Mouse (Mus musculus) hindbrain, embryonic 11.5 days (tissue): Measurements from ENCODE around the gene Trmt13. TPM values are rescaled to one million over a fixed set of nuclear protein-coding genes. Genes with fewer than 3 reads are reported as not detected.
"Not testable (repeated sequence)": the region's sequence is repeated elsewhere in the genome, so short reads cannot be mapped to it uniquely, and the experiment has no call there.

Experiments used
- ATAC-seq: fragments of 200-750 bp; cut with Nextera tagmentation; 2 replicates; pipeline ENCODE4 v1.8.0; 2017; ENCODE audit warnings: mild to moderate bottlenecking, moderate TSS enrichment, moderate library complexity; ENCODE audit not compliant: low FRiP score
- DNase-seq: peaks from one replicate; pipeline ENCODE4 v3.0.0-alpha.2; 2015; ENCODE audit warnings: low spot score
- H3K27ac ChIP-seq: fragments of 300-500 bp; sonication (generic); 2 replicates; pipeline ENCODE4 v1.5.1; 2014; ENCODE audit warnings: mild to moderate bottlenecking, low read depth, low read length
- H3K27me3 ChIP-seq: fragments of 300-500 bp; sonication (generic); 2 replicates; pipeline ENCODE4 v1.6.1; 2014; ENCODE audit warnings: mild to moderate bottlenecking, low read length, moderate library complexity, mixed read lengths; ENCODE audit not compliant: control insufficient read depth, insufficient read depth
- H3K36me3 ChIP-seq: fragments of 300-500 bp; sonication (generic); 2 replicates; pipeline ENCODE4 v1.6.1; 2014; ENCODE audit warnings: mild to moderate bottlenecking, low read length, moderate library complexity, mixed read lengths; ENCODE audit not compliant: control insufficient read depth, insufficient read depth
- H3K4me1 ChIP-seq: fragments of 300-500 bp; sonication (generic); replicated peaks from 2 replicates; pipeline ENCODE4 v1.6.1; 2014; ENCODE audit warnings: low read length, mixed read lengths; ENCODE audit not compliant: control insufficient read depth, insufficient read depth
- H3K4me2 ChIP-seq: fragments of 300-500 bp; sonication (generic); replicated peaks from 2 replicates; pipeline ENCODE4 v1.6.1; 2014; ENCODE audit warnings: mild to moderate bottlenecking, low read depth, low read length
- H3K4me3 ChIP-seq: fragments of 300-500 bp; sonication (generic); 2 replicates; pipeline ENCODE4 v1.5.1; 2014; ENCODE audit warnings: low read depth, low read length
- H3K9ac ChIP-seq: fragments of 300-500 bp; sonication (generic); 2 replicates; pipeline ENCODE4 v1.6.1; 2014; ENCODE audit warnings: low read depth, low read length
- H3K9me3 ChIP-seq: fragments of 300-500 bp; sonication (generic); 2 replicates; pipeline ENCODE4 v1.6.1; 2016; ENCODE audit warnings: low read length; ENCODE audit not compliant: control insufficient read depth
- WGBS: fragments of 180-500 bp; shearing (Covaris S2); extraction: QIAGEN DNeasy Blood & Tissue Kit; methylation state at CpG from one replicate; pipeline ENCODE4 v1.1.7; 2014; 5-methylcytosine and 5-hydroxymethylcytosine counted together
- polyA plus RNA-seq: library from polyadenylated mRNA; unstranded; fragments of >200 nt; fragmentation: Nextera tagmentation; extraction: Ambion mirVana; gene quantifications from 2 replicates; pipeline ENCODE4 v1.2.1, GENCODE M21; 2014

The Trmt13 gene
- polyA plus RNA-seq, 1 experiment from 2014 or later = 31.3 TPM

- Histone ChIP-seq H3K4me1 (no peaks in the 10 kb centered on the region), H3K4me3 (peak overlapping the region; percentile 76), H3K36me3 (peaks cover 3% of the 10 kb centered on the region; the same call in 1 of the 2 replicates), H3K9me3 (no peaks in the 10 kb centered on the region), H3K9ac (peak overlapping the region; percentile 73), H3K27ac (peak overlapping the region; percentile 67; the same call in 1 of the 2 replicates), H3K4me2 (peak overlapping the region; percentile 32), H3K27me3 (no peaks in the 10 kb centered on the region)
- WGBS = 2% methylated on average over 22 of the region's 22 CpGs
- ATAC-seq = peak; percentile 77
- no peak for DNase-seq
Measured at GRCm38 (mm10) chr3:116594076-116594727, 20.2 kb downstream of the Trmt13 start.

GRCm38 (mm10) chr3:116582201-116582600, 32.2 kb downstream of the Trmt13 start:
- Histone ChIP-seq H3K9me3 (no peaks in the 10 kb centered on the region), H3K4me1 (no peaks in the 10 kb centered on the region), H3K4me2 (no peak overlapping the region), H3K4me3 (no peak overlapping the region), H3K27ac (no peak overlapping the region), H3K27me3 (no peaks in the 10 kb centered on the region), H3K36me3 (peaks cover 10% of the 10 kb centered on the region; the same call in 1 of the 2 replicates), H3K9ac (no peak overlapping the region)
- WGBS = 98% methylated on average over 9 of the region's 9 CpGs
- no peak for DNase-seq
- ATAC-seq = no peak

GRCm38 (mm10) chr3:116577286-116577685, 37.1 kb downstream of the Trmt13 start:
- H3K27me3 ChIP-seq = no peaks in the 10 kb centered on the region
- DNase-seq (no peak), ATAC-seq (no peak)
- H3K36me3 ChIP-seq = no peaks in the 10 kb centered on the region; the same call in 1 of the 2 replicates
- H3K4me1 ChIP-seq = no peaks in the 10 kb centered on the region
- H3K9me3 ChIP-seq = no peaks in the 10 kb centered on the region
- 80% methylated on average over 3 of the region's 3 CpGs for WGBS
- H3K9ac ChIP-seq = no peak overlapping the region
- H3K4me2 ChIP-seq = no peak overlapping the region
- H3K4me3 ChIP-seq = no peak overlapping the region
- H3K27ac ChIP-seq = no peak overlapping the region

DNA sequence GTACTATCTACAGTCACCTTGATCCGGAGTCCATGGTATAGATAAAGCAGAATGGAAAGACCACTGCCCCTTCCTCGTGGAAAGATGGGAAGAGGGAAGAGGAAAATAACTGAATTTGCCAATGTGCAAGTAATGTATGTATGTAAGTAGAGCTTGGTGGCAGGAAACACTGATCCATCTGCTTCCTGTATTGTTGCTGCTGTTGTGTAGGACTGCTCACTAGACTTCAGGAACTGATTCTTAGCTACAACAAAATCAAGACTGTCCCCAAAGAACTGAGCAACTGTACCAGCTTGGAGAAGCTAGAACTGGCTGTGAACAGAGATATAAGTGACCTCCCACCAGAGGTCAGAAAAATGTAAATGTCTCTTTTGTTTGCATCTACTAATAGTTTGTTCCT, 43.8 kb downstream of the Trmt13 start:
- Histone ChIP-seq H3K27ac (no peak overlapping the region), H3K4me3 (no peak overlapping the region), H3K9me3 (no peaks in the 10 kb centered on the region), H3K9ac (no peak overlapping the region), H3K4me1 (no peaks in the 10 kb centered on the region), H3K27me3 (no peaks in the 10 kb centered on the region), H3K36me3 (no peaks in the 10 kb centered on the region), H3K4me2 (no peak overlapping the region)
- 84% methylated on average over 2 of the region's 2 CpGs for WGBS
- DNase-seq (no peak), ATAC-seq (no peak)

DNA sequence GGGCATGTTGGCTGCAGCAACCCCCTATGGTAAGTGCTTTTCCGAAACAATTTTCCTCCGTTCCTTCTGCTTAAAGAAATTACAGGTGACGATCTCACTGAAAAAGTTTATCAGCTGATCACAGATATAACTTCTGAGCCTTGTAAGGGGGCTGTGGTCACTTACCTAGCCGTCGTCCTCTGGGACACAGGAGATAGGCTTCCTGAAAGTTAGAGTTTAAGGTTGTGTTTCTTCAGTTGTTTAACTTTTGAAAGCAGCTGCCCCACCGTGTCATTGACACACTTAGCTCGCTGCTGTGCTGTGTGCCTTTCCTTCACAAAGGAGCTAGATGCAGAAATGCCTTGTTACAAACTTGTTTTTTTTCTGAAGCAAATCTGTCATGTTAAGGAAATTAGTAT, 51.3 kb downstream of the Trmt13 start:
- WGBS = 89% methylated on average over 7 of the region's 7 CpGs
- no peaks in the 10 kb centered on the region for H3K27me3 ChIP-seq

GRCm38 (mm10) chr3:116562408-116563094, 51.8 kb downstream of the Trmt13 start, which contains the start of gene Lrrc39:
TSS of gene Lrrc39 (plus strand) at chr3:116562973.
- H3K9me3 ChIP-seq = no peaks in the 10 kb centered on the region
- no peaks in the 10 kb centered on the region for H3K36me3 ChIP-seq
- no peak within 1 kb of the TSS for H3K27ac ChIP-seq
- H3K9ac ChIP-seq = no peak within 1 kb of the TSS
- 87% methylated on average over 7 of the region's 7 CpGs for WGBS
- ATAC-seq = no peak
- no peaks in the 10 kb centered on the region for H3K4me1 ChIP-seq
- H3K4me2 ChIP-seq = no peak within 1 kb of the TSS
- H3K27me3 ChIP-seq = no peaks in the 10 kb centered on the region
- H3K4me3 ChIP-seq = no peak within 1 kb of the TSS
- DNase-seq = no peak

More for the DNA sequence above, 51.3 kb downstream of the Trmt13 start:
- no peaks in the 10 kb centered on the region for H3K9me3 ChIP-seq
- no peak overlapping the region for H3K4me2 ChIP-seq
- ATAC-seq (no peak), DNase-seq (no peak)
- no peak overlapping the region for H3K27ac ChIP-seq
- H3K9ac ChIP-seq = no peak overlapping the region
- H3K4me3 ChIP-seq = no peak overlapping the region
- no peaks in the 10 kb centered on the region for H3K36me3 ChIP-seq
- no peaks in the 10 kb centered on the region for H3K4me1 ChIP-seq

DNA sequence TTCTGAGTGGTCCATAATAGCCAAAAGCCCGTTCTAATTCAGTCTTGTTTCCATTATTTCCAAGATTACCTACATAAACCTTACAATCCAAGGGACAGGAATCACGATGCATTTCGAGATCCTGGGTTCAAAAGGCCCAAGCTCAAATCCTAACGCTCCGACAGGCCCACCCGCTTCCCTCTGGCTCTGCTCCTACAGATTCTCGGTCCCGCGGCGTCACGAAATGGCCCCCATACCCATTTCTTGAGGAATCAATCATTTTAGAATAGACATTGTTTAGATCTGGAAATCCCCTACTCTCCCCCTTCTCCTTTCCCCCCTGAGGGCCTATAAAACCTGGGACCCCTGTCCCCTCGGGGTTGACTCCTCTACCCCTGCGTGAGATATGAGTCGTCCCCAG, 53.1 kb downstream of the Trmt13 start:
- not testable (repeated sequence) for H3K9ac ChIP-seq, H3K4me1 ChIP-seq, H3K4me2 ChIP-seq, H3K9me3 ChIP-seq, H3K4me3 ChIP-seq, ATAC-seq, DNase-seq, H3K27me3 ChIP-seq, H3K36me3 ChIP-seq, H3K27ac ChIP-seq
- WGBS = 93% methylated on average over 13 of the region's 14 CpGs

- Histone ChIP-seq H3K27ac (no peak overlapping the region), H3K36me3 (no peaks in the 10 kb centered on the region), H3K27me3 (no peaks in the 10 kb centered on the region), H3K4me2 (no peak overlapping the region), H3K4me3 (no peak overlapping the region), H3K9me3 (no peaks in the 10 kb centered on the region), H3K9ac (no peak overlapping the region), H3K4me1 (no peaks in the 10 kb centered on the region)
- 96% methylated on average over 5 of the region's 5 CpGs for WGBS
- DNase-seq = no peak
- no peak for ATAC-seq
Measured at GRCm38 (mm10) chr3:116551362-116551761, 63.0 kb downstream of the Trmt13 start.

DNA sequence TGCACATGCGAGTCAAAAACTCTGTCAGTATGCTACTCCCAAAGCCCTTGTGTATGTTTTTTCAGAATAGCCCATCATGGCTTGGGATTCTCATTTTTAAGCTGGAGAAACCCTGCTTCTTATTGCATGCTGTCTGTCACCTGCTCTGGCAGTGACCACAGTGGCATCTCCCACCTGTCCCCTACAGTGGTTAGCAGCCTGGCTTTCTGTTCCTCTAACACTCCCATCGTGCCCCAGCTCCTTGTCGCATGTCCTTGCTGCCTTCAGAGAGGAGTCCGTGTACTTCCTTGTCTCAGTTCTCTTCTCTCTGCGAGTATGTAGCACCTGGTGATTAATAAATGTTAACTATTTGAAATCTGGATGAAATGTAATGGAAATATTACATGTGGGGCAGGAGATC, 67.0 kb downstream of the Trmt13 start:
- H3K4me1 ChIP-seq = no peaks in the 10 kb centered on the region
- WGBS = 93% methylated on average over 5 of the region's 5 CpGs

More for the DNA sequence above, 67.0 kb downstream of the Trmt13 start:
- Histone ChIP-seq H3K27me3 (no peaks in the 10 kb centered on the region), H3K4me2 (no peak overlapping the region), H3K27ac (no peak overlapping the region), H3K9ac (no peak overlapping the region), H3K36me3 (no peaks in the 10 kb centered on the region), H3K4me3 (no peak overlapping the region), H3K9me3 (no peaks in the 10 kb centered on the region)
- no peak for DNase-seq
- ATAC-seq = no peak
